Mouse (Mus musculus) CH12.LX (cell line): ENCODE results near the gene Iqgap1. TPM values are rescaled to one million over a fixed set of nuclear protein-coding genes. Genes with fewer than 3 reads are reported as not detected.

ENCODE experiments used
- DNase-seq: peaks from one replicate; pipeline ENCODE4 v3.0.0-alpha.2; 2013; ENCODE audit errors: extremely low read depth
- H3K27ac ChIP-seq: 2 replicates; pipeline ENCODE4 v1.5.1; 2012; ENCODE audit warnings: low read depth, mild to moderate bottlenecking, control low read depth, moderate library complexity; ENCODE audit not compliant: insufficient read depth
- H3K27me3 ChIP-seq: replicated peaks from 2 replicates; pipeline ENCODE3; 2012; ENCODE audit warnings: inconsistent platforms
- H3K36me3 ChIP-seq, 2 experiments: replicated peaks in 1 of 2; 2 replicates each; pipeline versions ENCODE3 to v1.6.1; 2012; ENCODE audit warnings: inconsistent platforms in 1 of 2, low read length in 1 of 2, mild to moderate bottlenecking in 1 of 2, mixed read lengths in 1 of 2, moderate library complexity in 1 of 2; ENCODE audit not compliant: control insufficient read depth in 1 of 2, insufficient read depth in 1 of 2
- H3K4me1 ChIP-seq, 2 experiments: 2 replicates each; pipeline ENCODE4 v1.6.1; 2012; ENCODE audit warnings: inconsistent platforms in 1 of 2, moderate library complexity in 1 of 2; ENCODE audit not compliant: insufficient read depth in 2 of 2, control insufficient read depth in 1 of 2
- H3K4me2 ChIP-seq: 2 replicates; pipeline ENCODE4 v1.6.1; 2012; ENCODE audit warnings: low read depth, mild to moderate bottlenecking, control low read depth; ENCODE audit not compliant: poor library complexity, insufficient read depth, severe bottlenecking
- H3K4me3 ChIP-seq, 3 experiments: fragments of 150-350 bp in 1 of 3; sonication (generic) in 1 of 3; replicated peaks in 1 of 3; 2 replicates each; pipeline versions ENCODE3 to v1.5.1; 2011 to 2012; ENCODE audit warnings: low read depth in 2 of 3, low read length in 2 of 3, mild to moderate bottlenecking in 2 of 3, moderate library complexity in 2 of 3, control low read depth in 1 of 3, improper control_type of control experiment in 1 of 3, inconsistent platforms in 1 of 3, mixed read lengths in 1 of 3; ENCODE audit not compliant: poor library complexity in 1 of 3
- H3K79me2 ChIP-seq: replicated peaks from 2 replicates; pipeline ENCODE4 v1.6.1; 2012; ENCODE audit warnings: mild to moderate bottlenecking, moderate library complexity; ENCODE audit not compliant: control insufficient read depth, poor library complexity, insufficient read depth, severe bottlenecking; ENCODE audit errors: extremely low read depth
- H3K9ac ChIP-seq: 2 replicates; pipeline ENCODE4 v1.6.1; 2012; ENCODE audit warnings: low read depth, mild to moderate bottlenecking, control low read depth, moderate library complexity; ENCODE audit not compliant: insufficient read depth
- H3K9me3 ChIP-seq: replicated peaks from 2 replicates; pipeline ENCODE3; 2012; ENCODE audit warnings: low read length, inconsistent platforms, mixed read lengths
- BHLHE40 ChIP-seq: IDR thresholded peaks from 2 replicates; pipeline ENCODE4 v1.6.1; 2011; ENCODE audit warnings: mild to moderate bottlenecking, low read depth, low read length, improper control_type of control experiment
- CHD1 ChIP-seq: IDR thresholded peaks from 2 replicates; pipeline ENCODE4 v1.6.1; 2012; ENCODE audit warnings: low read depth, low read length, improper control_type of control experiment, inconsistent platforms
- CHD2 ChIP-seq: IDR thresholded peaks from 2 replicates; pipeline ENCODE4 v1.6.1; 2011; ENCODE audit warnings: low read length, improper control_type of control experiment
- CTCF ChIP-seq, 2 experiments: IDR thresholded peaks in 1 of 2; conservative IDR thresholded peaks in 1 of 2; 2 replicates each; pipeline ENCODE4 v1.5.1; 2011 to 2012; ENCODE audit warnings: low read depth in 2 of 2, low read length in 2 of 2, improper control_type of control experiment in 1 of 2, inconsistent platforms in 1 of 2, mild to moderate bottlenecking in 1 of 2, moderate library complexity in 1 of 2
- E2F4 ChIP-seq: IDR thresholded peaks from 2 replicates; pipeline ENCODE4 v1.6.1; 2011; ENCODE audit warnings: low read depth, low read length, improper control_type of control experiment; ENCODE audit not compliant: insufficient replicate concordance
- ELF1 ChIP-seq: IDR thresholded peaks from 2 replicates; pipeline ENCODE4 v1.6.1; 2014; ENCODE audit warnings: low read depth, mild to moderate bottlenecking, inconsistent platforms, low read length, improper control_type of control experiment
- EP300 ChIP-seq: IDR thresholded peaks from 2 replicates; pipeline ENCODE4 v1.6.1; 2011; ENCODE audit warnings: low read length, improper control_type of control experiment
- HCFC1 ChIP-seq: IDR thresholded peaks from 2 replicates; pipeline ENCODE4 v1.6.1; 2012; ENCODE audit warnings: low read depth, mild to moderate bottlenecking, inconsistent platforms, low read length, improper control_type of control experiment
- IRF4 ChIP-seq: IDR thresholded peaks from 2 replicates; pipeline ENCODE4 v1.6.1; 2014; ENCODE audit warnings: low read depth, mild to moderate bottlenecking, inconsistent platforms, low read length, improper control_type of control experiment
- JUN ChIP-seq: IDR thresholded peaks from 2 replicates; pipeline ENCODE4 v1.6.1; 2011; ENCODE audit warnings: low read depth, mild to moderate bottlenecking, low read length, improper control_type of control experiment, moderate library complexity; ENCODE audit not compliant: insufficient read depth
- JUND ChIP-seq: conservative IDR thresholded peaks from 2 replicates; pipeline ENCODE4 v1.6.1; 2011; ENCODE audit warnings: low read depth, low read length, improper control_type of control experiment
- KAT2A ChIP-seq: IDR thresholded peaks from 2 replicates; pipeline ENCODE4 v1.6.1; 2012; ENCODE audit warnings: low read length, improper control_type of control experiment, inconsistent platforms; ENCODE audit not compliant: insufficient replicate concordance
- MAFK ChIP-seq: IDR thresholded peaks from 2 replicates; pipeline ENCODE4 v1.6.1; 2011; ENCODE audit warnings: low read length, improper control_type of control experiment; ENCODE audit not compliant: insufficient replicate concordance
- MAX ChIP-seq: IDR thresholded peaks from 2 replicates; pipeline ENCODE4 v1.6.1; 2011; ENCODE audit warnings: low read length, improper control_type of control experiment
- MAZ ChIP-seq: IDR thresholded peaks from 2 replicates; pipeline ENCODE4 v1.6.1; 2012; ENCODE audit warnings: low read depth, mild to moderate bottlenecking, inconsistent platforms, low read length, improper control_type of control experiment, moderate library complexity
- MEF2A ChIP-seq: IDR thresholded peaks from 2 replicates; pipeline ENCODE4 v1.6.1; 2014; ENCODE audit warnings: low read depth, mild to moderate bottlenecking, inconsistent platforms, low read length, improper control_type of control experiment, borderline replicate concordance
- MXI1 ChIP-seq: IDR thresholded peaks from 2 replicates; pipeline ENCODE4 v1.6.1; 2011; ENCODE audit warnings: mild to moderate bottlenecking, low read depth, low read length, improper control_type of control experiment
- MYC ChIP-seq: IDR thresholded peaks from 2 replicates; pipeline ENCODE4 v1.6.1; 2011; ENCODE audit warnings: low read depth, mild to moderate bottlenecking, improper control_type of control experiment, low read length
- NELFE ChIP-seq: IDR thresholded peaks from 2 replicates; pipeline ENCODE4 v1.6.1; 2011; ENCODE audit warnings: low read depth, low read length, improper control_type of control experiment
- PAX5 ChIP-seq: IDR thresholded peaks from 2 replicates; pipeline ENCODE4 v1.6.1; 2012; ENCODE audit warnings: low read length, inconsistent platforms, mixed read lengths
- POLR2A ChIP-seq: IDR thresholded peaks from 2 replicates; pipeline ENCODE4 v1.6.1; 2011; ENCODE audit warnings: low read depth, mild to moderate bottlenecking, improper control_type of control experiment, low read length
- POLR2AphosphoS2 ChIP-seq: IDR thresholded peaks from 2 replicates; pipeline ENCODE4 v1.6.1; 2011; ENCODE audit warnings: low read depth, low read length, improper control_type of control experiment
- RAD21 ChIP-seq: IDR thresholded peaks from 2 replicates; pipeline ENCODE4 v1.6.1; 2011; ENCODE audit warnings: low read depth, mild to moderate bottlenecking, low read length, improper control_type of control experiment, moderate library complexity
- RCOR1 ChIP-seq: conservative IDR thresholded peaks from 2 replicates; pipeline ENCODE4 v1.6.1; 2012; ENCODE audit warnings: low read depth, mild to moderate bottlenecking, inconsistent platforms, low read length, improper control_type of control experiment
- SMC3 ChIP-seq: IDR thresholded peaks from 2 replicates; pipeline ENCODE4 v1.6.1; 2011; ENCODE audit warnings: low read depth, low read length, improper control_type of control experiment
- TBP ChIP-seq: conservative IDR thresholded peaks from 2 replicates; pipeline ENCODE4 v1.6.1; 2011; ENCODE audit warnings: low read depth, low read length, improper control_type of control experiment
- TCF12 ChIP-seq: IDR thresholded peaks from 2 replicates; pipeline ENCODE4 v1.6.1; 2014; ENCODE audit warnings: low read depth, mild to moderate bottlenecking, inconsistent platforms, low read length, improper control_type of control experiment
- USF1 ChIP-seq: IDR thresholded peaks from 2 replicates; pipeline ENCODE4 v1.6.1; 2014; ENCODE audit warnings: low read depth, mild to moderate bottlenecking, inconsistent platforms, low read length, improper control_type of control experiment
- USF2 ChIP-seq: conservative IDR thresholded peaks from 2 replicates; pipeline ENCODE4 v1.6.1; 2011; ENCODE audit warnings: low read depth, low read length, improper control_type of control experiment
- ZC3H11A ChIP-seq: IDR thresholded peaks from 2 replicates; pipeline ENCODE4 v1.6.1; 2012; ENCODE audit warnings: low read depth, mild to moderate bottlenecking, inconsistent platforms, low read length, improper control_type of control experiment
- ZKSCAN1 ChIP-seq: IDR thresholded peaks from 2 replicates; pipeline ENCODE4 v1.6.1; 2012; ENCODE audit warnings: low read depth, inconsistent platforms, low read length, improper control_type of control experiment, borderline replicate concordance
- ZMIZ1 ChIP-seq: IDR thresholded peaks from 2 replicates; pipeline ENCODE4 v1.6.1; 2012; ENCODE audit warnings: low read depth, mild to moderate bottlenecking, inconsistent platforms, low read length, improper control_type of control experiment
- dilution Hi-C: fragments of 300-500 bp; cut with MboI; formaldehyde crosslinking; loops from 2 replicates; pipeline ENCODE4 v1.14.3; 2020; ENCODE audit warnings: low sequenced_read_pairs; ENCODE audit not compliant: extremely low pct_unique_long_range_greater_than_20kb, extremely low pct_ligation_motif_present
- in situ Hi-C: fragments of 300-500 bp; cut with MboI; formaldehyde crosslinking; loops from 3 replicates; pipeline ENCODE4 v1.14.3; 2019; ENCODE audit warnings: low sequenced_read_pairs, low pct_ligation_motif_present, low pct_unique_long_range_greater_than_20kb, mixed read lengths
- polyA plus RNA-seq: library from polyadenylated mRNA; unstranded; fragments of >175 nt; gene quantifications from 2 replicates; pipeline ENCODE4 v1.2.1, GENCODE M21; 2012; ENCODE audit warnings: low read depth; ENCODE audit not compliant: insufficient read length
- total RNA-seq, 2 experiments: library from RNA; depleted of rRNA; stranded (reverse); fragments of 300-350 nt in 1 of 2; fragments of >200 nt in 1 of 2; gene quantifications; 2 replicates each; pipeline ENCODE4 v1.2.3; 2012 to 2014

Iqgap1 gene
- total and polyA plus RNA-seq, 3 experiments = 49.6 to 126 (median 77.0) TPM

DNA sequence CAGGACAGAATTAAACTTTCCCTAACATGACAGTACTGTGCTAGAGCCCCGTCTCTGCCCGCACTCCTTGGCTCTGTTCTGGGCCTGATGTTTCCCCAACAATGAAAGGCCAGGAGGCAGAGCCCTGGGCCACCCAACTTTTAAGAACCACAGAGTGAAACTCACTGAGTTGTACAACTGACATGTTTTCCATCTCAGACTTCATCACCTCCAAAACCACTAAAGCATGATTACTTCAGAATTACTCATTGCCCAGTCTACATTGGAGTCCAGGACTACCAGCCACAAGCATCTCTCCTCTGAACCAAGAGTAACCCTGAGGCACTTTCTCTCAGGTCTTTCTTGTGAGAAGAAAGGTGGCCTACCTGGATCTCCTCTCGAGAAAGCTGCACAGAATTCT is 83.1 kb downstream of the Iqgap1 start:
- DNase-seq = no peak
- no peak overlapping the region for H3K9ac ChIP-seq
- no peak overlapping the region for H3K27ac ChIP-seq
- in situ Hi-C loops = loop anchor here (25.0 kb wide), 2 partner anchors 320 to 420 kb away; partner anchors contain the start of gene Alpk3
- H3K36me3 ChIP-seq = peaks cover 85 to 98% of the 10 kb centered on the region in 2 experiments
- no peak for TF ChIP-seq MYC
- no peak for TF ChIP-seq USF2
- TF ChIP-seq ZMIZ1 = no peak
- TF ChIP-seq TBP = no peak
- TF ChIP-seq ZKSCAN1 = no peak
- TF ChIP-seq KAT2A = no peak
- TF ChIP-seq USF1 = no peak
- TF ChIP-seq E2F4 = no peak
- no peak for TF ChIP-seq CHD2
- no peak for TF ChIP-seq TCF12
- TF ChIP-seq NELFE = no peak
- TF ChIP-seq MEF2A = no peak
- TF ChIP-seq MAFK = no peak
- dilution Hi-C loops = no loop called here
- H3K4me1 ChIP-seq = no peaks in the 10 kb centered on the region
- no peaks in the 10 kb centered on the region for H3K79me2 ChIP-seq
- H3K27me3 ChIP-seq = no peaks in the 10 kb centered on the region
- no peak overlapping the region for H3K4me2 ChIP-seq
- no peaks in the 10 kb centered on the region for H3K9me3 ChIP-seq
- H3K4me3 ChIP-seq = no peak overlapping the region

DNA sequence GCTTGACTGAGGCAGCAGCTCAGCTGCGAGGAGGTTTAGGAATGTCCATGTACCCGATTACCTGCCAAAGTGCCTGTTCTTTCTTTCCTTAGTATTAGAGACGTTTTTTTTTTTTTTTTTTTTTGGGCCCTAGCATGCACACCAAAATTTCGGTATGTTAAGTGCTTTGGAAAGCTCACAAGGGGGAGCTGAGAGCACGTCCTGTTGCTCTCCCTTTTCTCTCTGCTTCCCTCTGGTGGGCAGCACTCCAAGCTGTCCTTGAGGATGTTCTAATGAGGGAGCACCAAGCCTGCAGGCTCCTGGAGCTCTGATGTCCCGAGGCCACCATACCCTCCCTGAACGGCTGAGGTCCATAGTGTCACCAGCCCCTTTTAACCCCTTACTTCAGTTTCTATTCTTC is 84.8 kb downstream of the Iqgap1 start:
- H3K27me3 ChIP-seq = no peaks in the 10 kb centered on the region
- no peak overlapping the region for H3K4me2 ChIP-seq
- peaks cover 82 to 98% of the 10 kb centered on the region in 2 experiments for H3K36me3 ChIP-seq
- H3K27ac ChIP-seq = no peak overlapping the region
- no peak overlapping the region for H3K4me3 ChIP-seq
- H3K9me3 ChIP-seq = no peaks in the 10 kb centered on the region
- H3K4me1 ChIP-seq = no peaks in the 10 kb centered on the region
- no peaks in the 10 kb centered on the region; the same call in 1 of the 2 replicates for H3K79me2 ChIP-seq
- dilution Hi-C loops = no loop called here
- H3K9ac ChIP-seq = no peak overlapping the region
- DNase-seq = peak; percentile 66
- in situ Hi-C loops = loop anchor here (25.0 kb wide), 2 partner anchors 321 to 421 kb away; partner anchors contain the start of gene Alpk3
- TF ChIP-seq NELFE = peak; percentile 57; the same call in 1 of the 2 replicates
- TF ChIP-seq ZMIZ1 = no peak
- no peak for TF ChIP-seq RCOR1
- no peak for TF ChIP-seq EP300
- no peak for TF ChIP-seq TCF12
- no peak for TF ChIP-seq USF1
- TF ChIP-seq ZKSCAN1 = no peak
- no peak for TF ChIP-seq JUND
- TF ChIP-seq E2F4 = no peak
- peak; percentile 68 for TF ChIP-seq RAD21
- TF ChIP-seq IRF4 = no peak
- no peak; the same call in 1 of the 2 replicates for TF ChIP-seq POLR2A
- no peak for TF ChIP-seq MAX
- TF ChIP-seq MXI1 = no peak
- TF ChIP-seq CHD1 = no peak
- peak; percentile 33 for TF ChIP-seq ZC3H11A
- peak; percentile 86 for TF ChIP-seq SMC3
- TF ChIP-seq JUN = no peak
- TF ChIP-seq HCFC1 = no peak
- TF ChIP-seq MEF2A = no peak
- no peak for TF ChIP-seq CHD2
- no peak for TF ChIP-seq MAZ
- no peak for TF ChIP-seq PAX5
- TF ChIP-seq MYC = no peak
- TF ChIP-seq POLR2AphosphoS2 = no peak
- no peak for TF ChIP-seq BHLHE40
- TF ChIP-seq CTCF (conservative IDR thresholded peaks at IDR 0.05 in 1 of 2, IDR thresholded peaks at IDR 0.05 in 1 of 2; ENCODE audit: low read depth in 2 of 2, low read length in 2 of 2) = peak in 1 of 2 experiments; percentile 97; a peak in 2 of 4 replicates
- TF ChIP-seq ELF1 = no peak
